Mouse (Mus musculus): ENCODE data around the gene Olfr1466. TPM values are rescaled to one million over a fixed set of nuclear protein-coding genes. Genes with fewer than 3 reads are reported as not detected.

Gene Olfr1466
- not detected in 2 replicates for polyA plus RNA-seq (2012; ENCODE audit: low replicate concordance)

DNA sequence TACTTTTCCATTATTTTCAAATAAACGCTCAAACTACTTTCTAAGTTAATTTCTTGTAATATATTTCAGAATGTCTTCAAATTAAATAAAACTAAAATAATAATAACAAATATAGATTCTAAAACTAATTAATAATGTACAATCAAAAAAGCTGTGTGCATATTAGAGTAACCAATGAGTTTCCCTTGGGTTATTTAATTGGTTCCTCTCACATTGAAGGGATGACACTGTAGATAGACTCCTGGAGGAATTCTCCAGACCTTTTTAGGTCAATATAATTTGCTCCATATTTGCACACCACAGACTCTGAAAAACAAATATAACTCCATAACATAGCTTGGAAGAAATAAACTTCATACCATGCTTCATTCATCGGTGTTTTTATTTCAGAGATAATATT, at the start of gene Olfr1466:
TSS of gene Olfr1466 (plus strand) at position 301 of the 400 bp plus-strand sequence.

GRCm38 (mm10) chr19:13315441-13315840, 23.2 kb upstream of the Olfr1466 start, which contains the start of gene Olfr1465:
Gene Olfr1465 (minus strand): TSS chr19:13315541.

GRCm38 (mm10) chr19:13361936-13362335, 23.3 kb downstream of the Olfr1466 start, which contains the start of gene Olfr1467:
Gene Olfr1467 (plus strand): TSS chr19:13362236.

Other genes with a start within 250 kb of the Olfr1466 start
- gene Olfr1457, start 241.0 kb upstream of the Olfr1466 start, polyA plus RNA-seq (2012; ENCODE audit: low replicate concordance) = not detected in 2 replicates
- gene Olfr1458, start 232.1 kb upstream of the Olfr1466 start, polyA plus RNA-seq (2012; ENCODE audit: low replicate concordance) = not detected in 2 replicates
- gene Olfr1459, start 189.3 kb upstream of the Olfr1466 start, polyA plus RNA-seq (2012; ENCODE audit: low replicate concordance) = not detected in 2 replicates
- gene Olfr1461, start 175.9 kb upstream of the Olfr1466 start, polyA plus RNA-seq (2012; ENCODE audit: low replicate concordance) = not detected in 2 replicates
- not detected in 2 replicates for gene Olfr1462, start 153.1 kb upstream of the Olfr1466 start, polyA plus RNA-seq (2012; ENCODE audit: low replicate concordance)
- not detected in 2 replicates for gene Olfr1463, start 107.5 kb upstream of the Olfr1466 start, polyA plus RNA-seq (2012; ENCODE audit: low replicate concordance)
- not detected in 2 replicates for gene Olfr1465, start 23.3 kb upstream of the Olfr1466 start, polyA plus RNA-seq (2012; ENCODE audit: low replicate concordance)
- not detected in 2 replicates for gene Olfr1467, start 23.4 kb downstream of the Olfr1466 start, polyA plus RNA-seq (2012; ENCODE audit: low replicate concordance)
- not detected in 2 replicates for gene Olfr1469, start 69.0 kb downstream of the Olfr1466 start, polyA plus RNA-seq (2012; ENCODE audit: low replicate concordance)
- gene Olfr1471, start 104.5 kb downstream of the Olfr1466 start, polyA plus RNA-seq (2012; ENCODE audit: low replicate concordance) = not detected in 2 replicates
- not detected in 2 replicates for gene Olfr1472, start 117.2 kb downstream of the Olfr1466 start, polyA plus RNA-seq (2012; ENCODE audit: low replicate concordance)
- not detected in 2 replicates for gene Olfr1474, start 130.7 kb downstream of the Olfr1466 start, polyA plus RNA-seq (2012; ENCODE audit: low replicate concordance)
- gene Olfr1475, start 141.3 kb downstream of the Olfr1466 start, polyA plus RNA-seq (2012; ENCODE audit: low replicate concordance) = not detected in 2 replicates
- gene Olfr1477, start 161.7 kb downstream of the Olfr1466 start, polyA plus RNA-seq (2012; ENCODE audit: low replicate concordance) = not detected in 2 replicates
- not detected in 2 replicates for gene Olfr1480, start 189.1 kb downstream of the Olfr1466 start, polyA plus RNA-seq (2012; ENCODE audit: low replicate concordance)
- gene Olfr1484, start 244.6 kb downstream of the Olfr1466 start, polyA plus RNA-seq (2012; ENCODE audit: low replicate concordance) = not detected in 2 replicates

Data from hematopoietic multipotent progenitor cell, adult 10-12 weeks (in vitro differentiated cells).